Mouse (Mus musculus) cerebellum, adult 2 months (tissue): ENCODE measurements around the gene Atp11c.

ENCODE experiments used
- CTCF ChIP-seq: fragments of 200-500 bp; IDR thresholded peaks from 2 replicates; pipeline ENCODE4 v1.5.1; 2011; ENCODE audit warnings: low read depth, mild to moderate bottlenecking, control low read depth, low read length, moderate library complexity, borderline replicate concordance; ENCODE audit not compliant: insufficient read depth
- POLR2A ChIP-seq: fragments of 200-500 bp; IDR thresholded peaks from 2 replicates; pipeline ENCODE4 v1.6.1; 2011; ENCODE audit warnings: low read length, control low read depth, borderline replicate concordance; ENCODE audit not compliant: insufficient read depth

DNA sequence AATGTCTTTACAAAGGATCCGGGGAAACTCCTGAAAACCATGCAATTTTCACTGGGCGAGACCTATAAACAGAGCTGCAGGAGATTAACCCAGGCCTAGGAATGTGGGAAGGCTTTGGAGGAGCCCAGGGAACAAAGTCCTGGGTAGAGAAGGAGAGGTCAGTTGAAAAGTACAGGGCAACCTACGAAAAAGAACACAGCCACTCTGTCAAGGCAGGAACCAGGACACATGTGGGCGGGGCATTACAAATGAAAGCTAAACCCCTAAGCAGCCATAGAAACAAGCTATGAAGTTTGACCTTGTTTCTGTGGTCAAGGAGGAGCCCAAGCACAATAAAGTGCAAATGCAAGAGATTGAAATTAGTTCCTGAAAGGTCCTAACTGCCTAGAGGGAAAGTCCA, 186.8 kb downstream of the Atp11c start:
- TF ChIP-seq CTCF (no peak), POLR2A (no peak)
